Mouse (Mus musculus) CH12.LX (cell line): Measurements from ENCODE around the gene Cadm1. TPM values are rescaled to one million over a fixed set of nuclear protein-coding genes. Genes with fewer than 3 reads are reported as not detected.
A peak's percentile ranks its signal among the peaks of the same experiment; 100 is the strongest.

Experiments
- DNase-seq: peaks from one replicate; pipeline ENCODE4 v3.0.0-alpha.2; 2013; ENCODE audit errors: extremely low read depth
- H3K27ac ChIP-seq: 2 replicates; pipeline ENCODE4 v1.5.1; 2012; ENCODE audit warnings: low read depth, mild to moderate bottlenecking, control low read depth, moderate library complexity; ENCODE audit not compliant: insufficient read depth
- H3K27me3 ChIP-seq: replicated peaks from 2 replicates; pipeline ENCODE3; 2012; ENCODE audit warnings: inconsistent platforms
- H3K36me3 ChIP-seq, 2 experiments: replicated peaks in 1 of 2; 2 replicates each; pipeline versions ENCODE3 to v1.6.1; 2012; ENCODE audit warnings: inconsistent platforms in 1 of 2, low read length in 1 of 2, mild to moderate bottlenecking in 1 of 2, mixed read lengths in 1 of 2, moderate library complexity in 1 of 2; ENCODE audit not compliant: control insufficient read depth in 1 of 2, insufficient read depth in 1 of 2
- H3K4me1 ChIP-seq, 2 experiments: 2 replicates each; pipeline ENCODE4 v1.6.1; 2012; ENCODE audit warnings: inconsistent platforms in 1 of 2, moderate library complexity in 1 of 2; ENCODE audit not compliant: insufficient read depth in 2 of 2, control insufficient read depth in 1 of 2
- H3K4me2 ChIP-seq: 2 replicates; pipeline ENCODE4 v1.6.1; 2012; ENCODE audit warnings: low read depth, mild to moderate bottlenecking, control low read depth; ENCODE audit not compliant: poor library complexity, insufficient read depth, severe bottlenecking
- H3K4me3 ChIP-seq, 3 experiments: fragments of 150-350 bp in 1 of 3; sonication (generic) in 1 of 3; replicated peaks in 1 of 3; 2 replicates each; pipeline versions ENCODE3 to v1.5.1; 2011 to 2012; ENCODE audit warnings: low read depth in 2 of 3, low read length in 2 of 3, mild to moderate bottlenecking in 2 of 3, moderate library complexity in 2 of 3, control low read depth in 1 of 3, improper control_type of control experiment in 1 of 3, inconsistent platforms in 1 of 3, mixed read lengths in 1 of 3; ENCODE audit not compliant: poor library complexity in 1 of 3
- H3K79me2 ChIP-seq: replicated peaks from 2 replicates; pipeline ENCODE4 v1.6.1; 2012; ENCODE audit warnings: mild to moderate bottlenecking, moderate library complexity; ENCODE audit not compliant: control insufficient read depth, poor library complexity, insufficient read depth, severe bottlenecking; ENCODE audit errors: extremely low read depth
- H3K9ac ChIP-seq: 2 replicates; pipeline ENCODE4 v1.6.1; 2012; ENCODE audit warnings: low read depth, mild to moderate bottlenecking, control low read depth, moderate library complexity; ENCODE audit not compliant: insufficient read depth
- H3K9me3 ChIP-seq: replicated peaks from 2 replicates; pipeline ENCODE3; 2012; ENCODE audit warnings: low read length, inconsistent platforms, mixed read lengths
- CHD1 ChIP-seq: IDR thresholded peaks from 2 replicates; pipeline ENCODE4 v1.6.1; 2012; ENCODE audit warnings: low read depth, low read length, improper control_type of control experiment, inconsistent platforms
- CTCF ChIP-seq, 2 experiments: IDR thresholded peaks in 1 of 2; conservative IDR thresholded peaks in 1 of 2; 2 replicates each; pipeline ENCODE4 v1.5.1; 2011 to 2012; ENCODE audit warnings: low read depth in 2 of 2, low read length in 2 of 2, improper control_type of control experiment in 1 of 2, inconsistent platforms in 1 of 2, mild to moderate bottlenecking in 1 of 2, moderate library complexity in 1 of 2
- E2F4 ChIP-seq: IDR thresholded peaks from 2 replicates; pipeline ENCODE4 v1.6.1; 2011; ENCODE audit warnings: low read depth, low read length, improper control_type of control experiment; ENCODE audit not compliant: insufficient replicate concordance
- EP300 ChIP-seq: IDR thresholded peaks from 2 replicates; pipeline ENCODE4 v1.6.1; 2011; ENCODE audit warnings: low read length, improper control_type of control experiment
- ETS1 ChIP-seq: conservative IDR thresholded peaks from 2 replicates; pipeline ENCODE4 v1.6.1; 2012; ENCODE audit warnings: low read depth, mild to moderate bottlenecking, inconsistent platforms, low read length, improper control_type of control experiment, moderate library complexity
- GABPA ChIP-seq: IDR thresholded peaks from 2 replicates; pipeline ENCODE4 v1.6.1; 2012; ENCODE audit warnings: low read depth, low read length, improper control_type of control experiment, inconsistent platforms; ENCODE audit not compliant: insufficient replicate concordance
- HCFC1 ChIP-seq: IDR thresholded peaks from 2 replicates; pipeline ENCODE4 v1.6.1; 2012; ENCODE audit warnings: low read depth, mild to moderate bottlenecking, inconsistent platforms, low read length, improper control_type of control experiment
- IRF4 ChIP-seq: IDR thresholded peaks from 2 replicates; pipeline ENCODE4 v1.6.1; 2014; ENCODE audit warnings: low read depth, mild to moderate bottlenecking, inconsistent platforms, low read length, improper control_type of control experiment
- JUND ChIP-seq: conservative IDR thresholded peaks from 2 replicates; pipeline ENCODE4 v1.6.1; 2011; ENCODE audit warnings: low read depth, low read length, improper control_type of control experiment
- KAT2A ChIP-seq: IDR thresholded peaks from 2 replicates; pipeline ENCODE4 v1.6.1; 2012; ENCODE audit warnings: low read length, improper control_type of control experiment, inconsistent platforms; ENCODE audit not compliant: insufficient replicate concordance
- MAX ChIP-seq: IDR thresholded peaks from 2 replicates; pipeline ENCODE4 v1.6.1; 2011; ENCODE audit warnings: low read length, improper control_type of control experiment
- MAZ ChIP-seq: IDR thresholded peaks from 2 replicates; pipeline ENCODE4 v1.6.1; 2012; ENCODE audit warnings: low read depth, mild to moderate bottlenecking, inconsistent platforms, low read length, improper control_type of control experiment, moderate library complexity
- MEF2A ChIP-seq: IDR thresholded peaks from 2 replicates; pipeline ENCODE4 v1.6.1; 2014; ENCODE audit warnings: low read depth, mild to moderate bottlenecking, inconsistent platforms, low read length, improper control_type of control experiment, borderline replicate concordance
- MXI1 ChIP-seq: IDR thresholded peaks from 2 replicates; pipeline ENCODE4 v1.6.1; 2011; ENCODE audit warnings: mild to moderate bottlenecking, low read depth, low read length, improper control_type of control experiment
- MYC ChIP-seq: IDR thresholded peaks from 2 replicates; pipeline ENCODE4 v1.6.1; 2011; ENCODE audit warnings: low read depth, mild to moderate bottlenecking, improper control_type of control experiment, low read length
- PAX5 ChIP-seq: IDR thresholded peaks from 2 replicates; pipeline ENCODE4 v1.6.1; 2012; ENCODE audit warnings: low read length, inconsistent platforms, mixed read lengths
- POLR2A ChIP-seq: IDR thresholded peaks from 2 replicates; pipeline ENCODE4 v1.6.1; 2011; ENCODE audit warnings: low read depth, mild to moderate bottlenecking, improper control_type of control experiment, low read length
- RAD21 ChIP-seq: IDR thresholded peaks from 2 replicates; pipeline ENCODE4 v1.6.1; 2011; ENCODE audit warnings: low read depth, mild to moderate bottlenecking, low read length, improper control_type of control experiment, moderate library complexity
- RCOR1 ChIP-seq: conservative IDR thresholded peaks from 2 replicates; pipeline ENCODE4 v1.6.1; 2012; ENCODE audit warnings: low read depth, mild to moderate bottlenecking, inconsistent platforms, low read length, improper control_type of control experiment
- SMC3 ChIP-seq: IDR thresholded peaks from 2 replicates; pipeline ENCODE4 v1.6.1; 2011; ENCODE audit warnings: low read depth, low read length, improper control_type of control experiment
- TBP ChIP-seq: conservative IDR thresholded peaks from 2 replicates; pipeline ENCODE4 v1.6.1; 2011; ENCODE audit warnings: low read depth, low read length, improper control_type of control experiment
- USF1 ChIP-seq: IDR thresholded peaks from 2 replicates; pipeline ENCODE4 v1.6.1; 2014; ENCODE audit warnings: low read depth, mild to moderate bottlenecking, inconsistent platforms, low read length, improper control_type of control experiment
- USF2 ChIP-seq: conservative IDR thresholded peaks from 2 replicates; pipeline ENCODE4 v1.6.1; 2011; ENCODE audit warnings: low read depth, low read length, improper control_type of control experiment
- ZKSCAN1 ChIP-seq: IDR thresholded peaks from 2 replicates; pipeline ENCODE4 v1.6.1; 2012; ENCODE audit warnings: low read depth, inconsistent platforms, low read length, improper control_type of control experiment, borderline replicate concordance
- ZMIZ1 ChIP-seq: IDR thresholded peaks from 2 replicates; pipeline ENCODE4 v1.6.1; 2012; ENCODE audit warnings: low read depth, mild to moderate bottlenecking, inconsistent platforms, low read length, improper control_type of control experiment
- ZNF384 ChIP-seq: IDR thresholded peaks from 2 replicates; pipeline ENCODE4 v1.6.1; 2012; ENCODE audit warnings: low read depth, low read length, improper control_type of control experiment, inconsistent platforms
- dilution Hi-C: fragments of 300-500 bp; cut with MboI; formaldehyde crosslinking; loops from 2 replicates; pipeline ENCODE4 v1.14.3; 2020; ENCODE audit warnings: low sequenced_read_pairs; ENCODE audit not compliant: extremely low pct_unique_long_range_greater_than_20kb, extremely low pct_ligation_motif_present
- in situ Hi-C: fragments of 300-500 bp; cut with MboI; formaldehyde crosslinking; loops from 3 replicates; pipeline ENCODE4 v1.14.3; 2019; ENCODE audit warnings: low sequenced_read_pairs, low pct_ligation_motif_present, low pct_unique_long_range_greater_than_20kb, mixed read lengths
- polyA plus RNA-seq: library from polyadenylated mRNA; unstranded; fragments of >175 nt; gene quantifications from 2 replicates; pipeline ENCODE4 v1.2.1, GENCODE M21; 2012; ENCODE audit warnings: low read depth; ENCODE audit not compliant: insufficient read length
- total RNA-seq, 2 experiments: library from RNA; depleted of rRNA; stranded (reverse); fragments of 300-350 nt in 1 of 2; fragments of >200 nt in 1 of 2; gene quantifications; 2 replicates each; pipeline ENCODE4 v1.2.3; 2012 to 2014

Cadm1 gene
- total and polyA plus RNA-seq, 3 experiments = not detected

- Histone ChIP-seq H3K4me1 (no peaks in the 10 kb centered on the region), H3K27ac (no peak overlapping the region), H3K9ac (no peak overlapping the region), H3K4me3 (no peak overlapping the region), H3K9me3 (peaks cover 25% of the 10 kb centered on the region), H3K4me2 (no peak overlapping the region), H3K36me3 (no peaks in the 10 kb centered on the region), H3K79me2 (no peaks in the 10 kb centered on the region), H3K27me3 (no peaks in the 10 kb centered on the region)
- dilution Hi-C loops (no loop called here), in situ Hi-C loops (loop anchor here (25.0 kb wide), 1 partner anchor 970 kb away; no protein-coding TSS in a partner anchor)
- no peak for TF ChIP-seq USF2
- TF ChIP-seq JUND = no peak
- TF ChIP-seq MEF2A = no peak
- no peak for TF ChIP-seq KAT2A
- no peak for TF ChIP-seq MYC
- no peak for TF ChIP-seq TBP
- TF ChIP-seq HCFC1 = no peak
- no peak for DNase-seq
Measured at GRCm38 (mm10) chr9:47707326-47707725, 177.4 kb downstream of the Cadm1 start.

- dilution Hi-C loops = no loop called here
- in situ Hi-C loops = loop anchor here (25.0 kb wide), 1 partner anchor 971 kb away; no protein-coding TSS in a partner anchor
- TF ChIP-seq SMC3 = 0 out of 2 replicates have a peak, but pooled peaks have one; percentile 16
- TF ChIP-seq RAD21 = peak; percentile 48
- TF ChIP-seq IRF4 = no peak
- TF ChIP-seq EP300 = no peak
- TF ChIP-seq CTCF (conservative IDR thresholded peaks at IDR 0.05 in 1 of 2, IDR thresholded peaks at IDR 0.05 in 1 of 2; ENCODE audit: low read depth in 2 of 2, low read length in 2 of 2) = peak; percentile 54; a peak in 3 of 4 replicates
- TF ChIP-seq MAZ = no peak
- no peak for TF ChIP-seq USF2
- TF ChIP-seq, all 38 proteins: peak for 3
- no peaks in the 10 kb centered on the region for H3K27me3 ChIP-seq
- peaks cover 26% of the 10 kb centered on the region for H3K9me3 ChIP-seq
- H3K4me2 ChIP-seq = no peak overlapping the region
- no peak overlapping the region for H3K27ac ChIP-seq
- no peaks in the 10 kb centered on the region for H3K4me1 ChIP-seq
- no peak overlapping the region for H3K9ac ChIP-seq
- H3K79me2 ChIP-seq = no peaks in the 10 kb centered on the region
- DNase-seq = peak; percentile 48
- H3K4me3 ChIP-seq = no peak overlapping the region
- no peaks in the 10 kb centered on the region for H3K36me3 ChIP-seq
Measured at GRCm38 (mm10) chr9:47708299-47708698, 178.3 kb downstream of the Cadm1 start.

GRCm38 (mm10) chr9:47710946-47711345 is 181.0 kb downstream of the Cadm1 start:
- in situ Hi-C loops = loop anchor here (25.0 kb wide), 1 partner anchor 974 kb away; no protein-coding TSS in a partner anchor

More at GRCm38 (mm10) chr9:47710946-47711345, 181.0 kb downstream of the Cadm1 start:
- peaks cover 24% of the 10 kb centered on the region for H3K9me3 ChIP-seq
- no peak overlapping the region for H3K4me2 ChIP-seq
- no peak overlapping the region for H3K27ac ChIP-seq
- dilution Hi-C loops = no loop called here
- no peaks in the 10 kb centered on the region for H3K4me1 ChIP-seq
- no peak for TF ChIP-seq ZKSCAN1
- no peak for TF ChIP-seq POLR2A
- TF ChIP-seq USF1 = no peak
- TF ChIP-seq IRF4 = no peak
- TF ChIP-seq E2F4 = no peak
- TF ChIP-seq MAX = no peak
- TF ChIP-seq ETS1 = no peak
- TF ChIP-seq RCOR1 = no peak
- TF ChIP-seq MAZ = no peak
- no peak for TF ChIP-seq CTCF (conservative IDR thresholded peaks at IDR 0.05 in 1 of 2, IDR thresholded peaks at IDR 0.05 in 1 of 2; ENCODE audit: low read depth in 2 of 2, low read length in 2 of 2)
- TF ChIP-seq MXI1 = no peak
- TF ChIP-seq EP300 = no peak
- no peak for TF ChIP-seq ZNF384
- TF ChIP-seq TBP = no peak
- no peak for TF ChIP-seq GABPA
- no peak for TF ChIP-seq CHD1
- TF ChIP-seq SMC3 = no peak
- no peak for TF ChIP-seq ZMIZ1
- no peak for TF ChIP-seq PAX5
- no peak for DNase-seq
- H3K4me3 ChIP-seq = no peak overlapping the region
- H3K9ac ChIP-seq = no peak overlapping the region
- no peaks in the 10 kb centered on the region for H3K79me2 ChIP-seq
- H3K36me3 ChIP-seq = no peaks in the 10 kb centered on the region
- no peaks in the 10 kb centered on the region for H3K27me3 ChIP-seq
